ENCODE assay signal across 9 mouse cellular contexts in genomic region chr9:94540343-94541095, GRCm38 (mm10). TPM values are rescaled to one million over a fixed set of nuclear protein-coding genes. Genes with fewer than 3 reads are reported as not detected.
A peak's percentile ranks its signal among the peaks of the same experiment; 100 is the strongest.
DNase-seq lines count a peak whose midpoint lies in the region; ATAC-seq and TF ChIP-seq lines count a peak whose summit lies in the region.
"Had no signal": no experiment of that assay in that cellular context is flagged by ENCODE, and none has a peak within 500 bp of the region (broad histone marks: within the 10 kb centered on the region; RNA-seq: fewer than 3 reads in every experiment).

No protein-coding gene starts in this region.

- peak; percentile 40 for DNase-seq in cerebellum, adult 11-12 months
- DNase-seq in cerebellum, adult 2 months, result no peak
- DNase-seq in limb, embryonic 10.5 days (ENCODE audit: low spot score), result no peak
- DNase-seq in brain, embryonic 14.5 days (ENCODE audit: low read depth), result peak; percentile 36
- DNase-seq in liver, postnatal 0 days, result no peak
- no peak for DNase-seq in left cerebral cortex, adult 8-10 months (ENCODE audit: low spot score in 2 of 2)
- no peak for DNase-seq in cerebellum, postnatal 4 days (ENCODE audit: low spot score in 2 of 2)

- H3K4me2 ChIP-seq in limb, embryonic 12.5 days, result peak overlapping the region; percentile 6; the same call in 1 of the 2 replicates
- H3K4me2 ChIP-seq in liver, postnatal 0 days (ENCODE audit: low read depth, low read length), result peak overlapping the region; percentile 28
- H3K4me2 ChIP-seq: intestine, embryonic 15.5 days had no signal

- no peak for TF ChIP-seq CTCF in cerebellum, adult 2 months (IDR thresholded peaks at IDR 0.05; ENCODE audit: borderline replicate concordance, insufficient read depth, low read depth, low read length)
- no peak for TF ChIP-seq CTCF in brain, embryonic 14.5 days (IDR thresholded peaks at IDR 0.05; ENCODE audit: borderline replicate concordance, extremely low read depth, insufficient read depth, insufficient read length)
- TF ChIP-seq CTCF in liver, postnatal 0 days (IDR thresholded peaks at IDR 0.05; ENCODE audit: low read depth), result no peak

- H3K9ac ChIP-seq in limb, embryonic 12.5 days (replicated peaks), result no peak overlapping the region
- no peak overlapping the region for H3K9ac ChIP-seq in liver, postnatal 0 days (replicated peaks)
- H3K9ac ChIP-seq: intestine, embryonic 15.5 days had no signal

- no peaks in the 10 kb centered on the region for H3K27me3 ChIP-seq in cerebellum, adult 2 months (ENCODE audit: control insufficient read depth, insufficient read depth, low read length)
- no peaks in the 10 kb centered on the region for H3K27me3 ChIP-seq in limb, embryonic 12.5 days
- peaks cover 3% of the 10 kb centered on the region; the same call in 1 of the 2 replicates for H3K27me3 ChIP-seq in limb, embryonic 10.5 days (ENCODE audit: low read depth, poor library complexity, severe bottlenecking)
- H3K27me3 ChIP-seq in liver, postnatal 0 days (ENCODE audit: insufficient read depth, low read length), result no peaks in the 10 kb centered on the region
- H3K27me3 ChIP-seq: intestine, embryonic 15.5 days had no signal

- no peaks in the 10 kb centered on the region for H3K36me3 ChIP-seq in limb, embryonic 12.5 days
- H3K36me3 ChIP-seq in limb, embryonic 10.5 days, result no peaks in the 10 kb centered on the region
- H3K36me3 ChIP-seq in liver, postnatal 0 days (replicated peaks; ENCODE audit: insufficient read depth, low read length), result no peaks in the 10 kb centered on the region
- H3K36me3 ChIP-seq: intestine, embryonic 15.5 days had no signal

- ATAC-seq in limb, embryonic 12.5 days (ENCODE audit: insufficient number of reproducible peaks, insufficient read depth, low FRiP score, low TSS enrichment, low read depth), result no peak
- ATAC-seq in liver, postnatal 0 days, result no peak
- ATAC-seq: intestine, embryonic 15.5 days had no signal

- TF ChIP-seq EP300 in liver, postnatal 0 days (IDR thresholded peaks at IDR 0.05; ENCODE audit: low read depth), result no peak

- 29% methylated on average over 10 of the region's 10 CpGs for WGBS in cerebellum, adult 2 months
- 67% methylated on average over 10 of the region's 10 CpGs for WGBS in limb, embryonic 12.5 days
- 74% methylated on average over 10 of the region's 10 CpGs for WGBS in limb, embryonic 10.5 days
- 49% methylated on average over 10 of the region's 10 CpGs for WGBS in liver, postnatal 0 days (ENCODE audit: insufficient replicate concordance)

- no peak overlapping the region for H3K27ac ChIP-seq in cerebellum, adult 2 months (ENCODE audit: insufficient read depth, low read length)
- H3K27ac ChIP-seq in limb, embryonic 12.5 days, result no peak overlapping the region
- no peak overlapping the region for H3K27ac ChIP-seq in limb, embryonic 10.5 days
- H3K27ac ChIP-seq in liver, postnatal 0 days (ENCODE audit: low read depth), result no peak overlapping the region
- H3K27ac ChIP-seq: intestine, embryonic 15.5 days had no signal

- no peak overlapping the region for H3K4me3 ChIP-seq in cerebellum, adult 2 months (replicated peaks; ENCODE audit: insufficient read depth, low read depth, low read length)
- no peak overlapping the region for H3K4me3 ChIP-seq in limb, embryonic 12.5 days (replicated peaks)
- H3K4me3 ChIP-seq in limb, embryonic 10.5 days, result no peak overlapping the region
- H3K4me3 ChIP-seq in liver, postnatal 0 days (ENCODE audit: low read depth, low read length), result no peak overlapping the region
- H3K4me3 ChIP-seq: intestine, embryonic 15.5 days had no signal

- no peak for TF ChIP-seq POLR2A in cerebellum, adult 2 months (IDR thresholded peaks at IDR 0.05; ENCODE audit: borderline replicate concordance, insufficient read depth, low read length)
- no peak for TF ChIP-seq POLR2A in brain, embryonic 14.5 days (IDR thresholded peaks at IDR 0.05; ENCODE audit: borderline replicate concordance, extremely low read depth, insufficient read depth, insufficient read length, poor library complexity, severe bottlenecking)

- no peaks in the 10 kb centered on the region; the same call in 1 of the 2 replicates for H3K4me1 ChIP-seq in cerebellum, adult 2 months (ENCODE audit: control insufficient read depth, insufficient read depth, low read length)
- peaks cover 8% of the 10 kb centered on the region for H3K4me1 ChIP-seq in limb, embryonic 12.5 days (replicated peaks)
- peaks cover 23% of the 10 kb centered on the region for H3K4me1 ChIP-seq in limb, embryonic 10.5 days
- peaks cover 8% of the 10 kb centered on the region for H3K4me1 ChIP-seq in liver, postnatal 0 days (ENCODE audit: insufficient read depth)
- H3K4me1 ChIP-seq: intestine, embryonic 15.5 days had no signal

- no peaks in the 10 kb centered on the region for H3K9me3 ChIP-seq in limb, embryonic 12.5 days
- no peaks in the 10 kb centered on the region for H3K9me3 ChIP-seq in limb, embryonic 10.5 days (replicated peaks)
- no peaks in the 10 kb centered on the region for H3K9me3 ChIP-seq in liver, postnatal 0 days (ENCODE audit: low read length)
- H3K9me3 ChIP-seq: intestine, embryonic 15.5 days had no signal

RNA-seq across cellular contexts. Expression of gene 1190002N15Rik, which starts 2.6 kb away (rescaled TPM):
- 71.6 and 82.3 TPM in 2 replicates for polyA plus RNA-seq in cerebellum, adult 2 months (2012; rRNA removed)
- polyA plus RNA-seq in limb, embryonic 12.5 days (2016; fragmentation: Nextera tagmentation; extraction: Ambion mirVana), result 22.2 and 43.8 TPM in 2 replicates
- polyA plus RNA-seq in limb, embryonic 10.5 days (2016; fragmentation: Nextera tagmentation; extraction: Ambion mirVana), result 5.8 and 6.6 TPM in 2 replicates
- polyA plus RNA-seq in brain, embryonic 14.5 days (2012; rRNA removed), result 24.2 and 31.0 TPM in 2 replicates
- polyA plus RNA-seq in liver, postnatal 0 days (2015; fragmentation: Nextera tagmentation; extraction: Ambion mirVana), result 14.6 and 15.8 TPM in 2 replicates
- 10 to 100 TPM; 30.3 to 36.3 (median 30.9) TPM for total RNA-seq in left cerebral cortex, adult 8-10 months (2022)

Comparison
In these comparisons a context has a peak if more than half of its experiments do, and no peak if none do; other contexts are left out.
1. DNase-seq: peak in cerebellum, adult 11-12 months (single experiment) and brain, embryonic 14.5 days (single experiment); none in cerebellum, adult 2 months (0 of 2), limb, embryonic 10.5 days (single experiment), liver, postnatal 0 days (single experiment), left cerebral cortex, adult 8-10 months (0 of 2) and cerebellum, postnatal 4 days (0 of 2).